Mouse (Mus musculus) heart, postnatal 36 days (tissue): ENCODE results near the gene E130308A19Rik. TPM values are rescaled to one million over a fixed set of nuclear protein-coding genes. Genes with fewer than 3 reads are reported as not detected.
"Not testable (repeated sequence)": the region's sequence is repeated elsewhere in the genome, so short reads cannot be mapped to it uniquely, and the experiment has no call there.

Source experiments
- DNase-seq, 2 experiments: peaks; one replicate each; pipeline ENCODE4 v3.0.0; 2021 to 2022
- intact Hi-C: fragments of 180-260 bp; cut with DNase I; formaldehyde crosslinking; loops from one replicate; pipeline ENCODE4 v1.15.1; 2025
- total RNA-seq, 2 experiments: library from RNA; stranded (reverse); gene quantifications; 2 replicates each; pipeline ENCODE4 v1.2.3; 2021

E130308A19Rik gene
- total RNA-seq, 2 experiments from 2014 or later = 7.2 to 7.6 TPM

GRCm38 (mm10) chr4:59767717-59768116, 141.7 kb downstream of the E130308A19Rik start:
- intact Hi-C loops = no loop called here
- no peak for DNase-seq

- no peak for DNase-seq
- intact Hi-C loops = no loop called here
Observed at GRCm38 (mm10) chr4:59772171-59772879, 146.3 kb downstream of the E130308A19Rik start.

GRCm38 (mm10) chr4:59777828-59778227, 151.8 kb downstream of the E130308A19Rik start:
- peak in 1 of 2 experiments; percentile 14 for DNase-seq
- intact Hi-C loops = loop anchor here (5.0 kb wide), 1 partner anchor 416 kb away; no protein-coding TSS in a partner anchor

GRCm38 (mm10) chr4:59780568-59780967, 154.6 kb downstream of the E130308A19Rik start:
- DNase-seq = no peak
- intact Hi-C loops = no loop called here

- intact Hi-C loops = loop anchor here (1.0 kb wide), 1 partner anchor 168 kb away; no protein-coding TSS in a partner anchor
- DNase-seq = no peak
Observed at GRCm38 (mm10) chr4:59782853-59783684, 157.1 kb downstream of the E130308A19Rik start.

- DNase-seq = peak; percentile 94
- intact Hi-C loops = loop anchor here (1.0 kb wide), 1 partner anchor 168 kb away; no protein-coding TSS in a partner anchor
Observed at GRCm38 (mm10) chr4:59783685-59784279, 157.8 kb downstream of the E130308A19Rik start.

- intact Hi-C loops = no loop called here
- DNase-seq = no peak
Observed at GRCm38 (mm10) chr4:59785412-59785811, 159.4 kb downstream of the E130308A19Rik start.

GRCm38 (mm10) chr4:59786661-59787060, 160.7 kb downstream of the E130308A19Rik start:
- DNase-seq = peak; percentile 81 to 89
- intact Hi-C loops = loop anchor here (1.0 to 2.0 kb wide), 3 partner anchors 16 to 85 kb away; no protein-coding TSS in a partner anchor

GRCm38 (mm10) chr4:59787126-59787525, 161.1 kb downstream of the E130308A19Rik start:
- intact Hi-C loops = loop anchor here (2.0 kb wide), 1 partner anchor 16 kb away; no protein-coding TSS in a partner anchor
- no peak for DNase-seq

- DNase-seq = no peak
- intact Hi-C loops = no loop called here
Observed at GRCm38 (mm10) chr4:59789015-59789414, 163.0 kb downstream of the E130308A19Rik start.

- intact Hi-C loops, DNase-seq: not testable (repeated sequence)
Observed at GRCm38 (mm10) chr4:59793626-59794025, 167.6 kb downstream of the E130308A19Rik start.

GRCm38 (mm10) chr4:59794116-59794515, 168.1 kb downstream of the E130308A19Rik start:
- intact Hi-C loops = no loop called here
- DNase-seq = no peak

- no peak for DNase-seq
- intact Hi-C loops = no loop called here
Observed at GRCm38 (mm10) chr4:59795788-59796455, 169.9 kb downstream of the E130308A19Rik start.

- intact Hi-C loops = no loop called here
- DNase-seq = no peak
Observed at GRCm38 (mm10) chr4:59800181-59800580, 174.2 kb downstream of the E130308A19Rik start.

GRCm38 (mm10) chr4:59801489-59801888, 175.5 kb downstream of the E130308A19Rik start, which contains the start of gene Inip:
Gene Inip, minus strand, starts transcription at chr4:59801589.
- intact Hi-C loops = no loop called here
- no peak for DNase-seq

- DNase-seq = no peak
- intact Hi-C loops = loop anchor here (2.0 kb wide), 1 partner anchor 15 kb away; no protein-coding TSS in a partner anchor
Observed at GRCm38 (mm10) chr4:59802107-59802506, 176.1 kb downstream of the E130308A19Rik start.

GRCm38 (mm10) chr4:59802792-59803191, 176.8 kb downstream of the E130308A19Rik start:
- no peak for DNase-seq
- intact Hi-C loops = loop anchor here (2.0 kb wide), 1 partner anchor 16 kb away; no protein-coding TSS in a partner anchor

- intact Hi-C loops = loop anchor here (2.0 kb wide), 1 partner anchor 17 kb away; no protein-coding TSS in a partner anchor
- DNase-seq = no peak
Observed at GRCm38 (mm10) chr4:59803358-59803757, 177.3 kb downstream of the E130308A19Rik start.

- DNase-seq = no peak
- intact Hi-C loops = loop anchor here (5.0 kb wide), 1 partner anchor 43 kb away; no protein-coding TSS in a partner anchor
Observed at GRCm38 (mm10) chr4:59804754-59805153, 178.7 kb downstream of the E130308A19Rik start.
